Mouse (Mus musculus): Measurements from ENCODE around the gene Foxf1. TPM values are rescaled to one million over a fixed set of nuclear protein-coding genes. Genes with fewer than 3 reads are reported as not detected.
A peak's percentile ranks its signal among the peaks of the same experiment; 100 is the strongest.

The Foxf1 gene
- polyA plus RNA-seq, 1 experiment from 2014 or later = 0.91 TPM

DNA sequence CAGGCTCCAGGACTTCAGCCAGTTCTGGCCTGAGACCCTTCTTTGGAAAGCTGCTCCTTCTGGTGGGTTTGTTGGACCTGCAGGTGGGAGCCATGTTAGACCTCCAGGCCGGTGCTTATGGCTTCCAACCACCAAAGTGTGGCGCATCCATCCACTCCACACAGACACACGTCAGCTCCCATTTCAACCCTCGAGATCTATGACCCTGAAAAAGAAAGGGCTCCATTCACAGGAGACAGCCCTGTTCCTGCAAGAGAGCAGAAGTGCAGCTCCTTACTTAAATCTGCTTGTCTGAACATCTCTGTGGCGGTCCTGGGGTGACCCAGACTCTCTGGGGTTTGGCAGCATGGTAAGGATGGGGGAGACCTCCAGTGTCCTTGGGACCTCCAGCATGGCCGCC, 9.3 kb downstream of the Foxf1 start:
- Histone ChIP-seq H3K4me1 (replicated peaks; ENCODE audit: control insufficient read depth, insufficient read depth, low read length) (no peaks in the 10 kb centered on the region), H3K27ac (ENCODE audit: low read depth, low read length) (no peak overlapping the region), H3K4me3 (ENCODE audit: low read depth, low read length) (no peak overlapping the region), H3K4me2 (ENCODE audit: low read depth, low read length, severe bottlenecking) (no peak overlapping the region), H3K9me3 (ENCODE audit: control insufficient read depth, low read length) (no peaks in the 10 kb centered on the region), H3K36me3 (ENCODE audit: control insufficient read depth, insufficient read depth, low read length) (no peaks in the 10 kb centered on the region; the same call in 1 of the 2 replicates), H3K9ac (ENCODE audit: low read length) (no peak overlapping the region), H3K27me3 (ENCODE audit: control insufficient read depth, insufficient read depth, low read length) (peaks cover 41% of the 10 kb centered on the region)
- DNase-seq (ENCODE audit: low spot score) (no peak), ATAC-seq (replicated peaks; ENCODE audit: low FRiP score) (no peak)
- WGBS = 63% methylated on average over 6 of the region's 6 CpGs

DNA sequence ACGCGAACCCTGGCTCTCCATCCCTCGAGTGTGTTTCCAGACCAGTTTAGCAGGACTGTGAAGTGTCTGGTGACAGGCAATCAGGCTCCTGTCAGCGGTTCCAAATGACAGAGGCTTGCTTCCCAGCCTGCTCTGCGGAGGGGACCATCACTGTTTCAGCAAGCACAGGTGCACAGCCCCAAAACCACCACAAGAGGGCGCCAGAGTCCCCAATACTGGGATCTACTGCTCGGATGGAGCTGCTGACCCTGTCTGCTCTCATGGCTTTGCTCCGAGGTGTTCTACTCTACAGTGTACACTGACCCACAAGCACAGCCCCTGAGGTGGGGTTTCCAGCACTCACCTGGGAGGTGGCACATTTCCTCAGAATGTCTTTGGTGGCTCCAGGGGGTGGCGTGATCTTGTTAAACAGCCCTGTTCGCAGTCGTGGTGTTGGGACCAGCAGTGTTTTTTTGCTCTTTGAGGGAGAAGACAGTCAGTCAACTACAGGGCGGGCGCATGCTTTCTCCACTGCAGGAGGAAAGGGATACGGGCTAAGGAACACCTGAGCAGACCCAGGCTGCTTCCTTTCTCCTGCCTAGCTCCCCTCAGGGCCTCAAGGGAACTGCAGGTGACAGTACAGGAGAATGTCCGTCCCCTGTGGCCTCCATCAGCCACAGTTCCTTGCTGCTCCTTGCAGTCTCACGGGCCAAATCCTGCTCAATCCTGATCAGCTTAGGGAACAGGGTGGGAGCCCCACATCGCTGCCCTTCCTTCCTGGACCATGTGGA, 20.0 kb downstream of the Foxf1 start:
- peak; percentile 29; the same call in 1 of the 2 replicates for ATAC-seq (replicated peaks; ENCODE audit: low FRiP score)
- peak; percentile 92 for DNase-seq (ENCODE audit: low spot score)
- Histone ChIP-seq H3K36me3 (ENCODE audit: control insufficient read depth, insufficient read depth, low read length) (peaks cover 5% of the 10 kb centered on the region; the same call in 1 of the 2 replicates), H3K9me3 (ENCODE audit: control insufficient read depth, low read length) (no peaks in the 10 kb centered on the region), H3K4me1 (replicated peaks; ENCODE audit: control insufficient read depth, insufficient read depth, low read length) (peaks cover 5% of the 10 kb centered on the region; the same call in 1 of the 2 replicates), H3K4me2 (ENCODE audit: low read depth, low read length, severe bottlenecking) (no peak overlapping the region), H3K9ac (ENCODE audit: low read length) (no peak overlapping the region), H3K27me3 (ENCODE audit: control insufficient read depth, insufficient read depth, low read length) (no peaks in the 10 kb centered on the region), H3K4me3 (ENCODE audit: low read depth, low read length) (no peak overlapping the region), H3K27ac (ENCODE audit: low read depth, low read length) (no peak overlapping the region)
- WGBS = 50% methylated on average over 17 of the region's 17 CpGs

- Histone ChIP-seq H3K36me3 (ENCODE audit: control insufficient read depth, insufficient read depth, low read length) (peaks cover 3% of the 10 kb centered on the region; the same call in 1 of the 2 replicates), H3K9me3 (ENCODE audit: control insufficient read depth, low read length) (no peaks in the 10 kb centered on the region)
- WGBS = 1% methylated on average over 75 of the region's 75 CpGs
Measured at GRCm38 (mm10) chr8:121107668-121108656, 23.8 kb downstream of the Foxf1 start, which contains the start of gene Mthfsd. Mthfsd (minus strand) TSS chr8:121108392.

DNA sequence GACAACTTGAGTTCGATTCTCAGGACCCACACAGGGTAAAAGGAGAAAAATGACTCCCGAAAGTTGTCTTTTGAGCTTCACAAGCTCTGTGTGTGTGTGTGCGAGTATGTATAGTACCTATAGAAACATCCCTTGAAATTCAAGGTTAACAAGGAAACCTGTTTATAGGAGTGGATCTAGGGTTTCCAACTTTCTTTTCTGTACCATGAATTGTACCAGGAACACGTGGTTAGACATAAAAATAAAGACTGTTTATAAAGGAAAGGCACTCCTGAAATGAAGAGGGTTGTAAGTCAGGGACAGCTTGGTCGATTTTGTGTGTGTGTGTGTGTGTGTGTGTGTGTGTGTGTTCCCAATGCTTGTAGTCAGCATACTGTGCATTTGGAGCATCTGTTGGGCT, 24.5 kb downstream of the Foxf1 start:
- H3K36me3 ChIP-seq (ENCODE audit: control insufficient read depth, insufficient read depth, low read length) = peaks cover 3% of the 10 kb centered on the region; the same call in 1 of the 2 replicates
- peak overlapping the region; percentile 72 for H3K4me3 ChIP-seq (ENCODE audit: low read depth, low read length)
- H3K4me2 ChIP-seq (ENCODE audit: low read depth, low read length, severe bottlenecking) = peak overlapping the region; percentile 84
- peaks cover 5% of the 10 kb centered on the region; the same call in 1 of the 2 replicates for H3K4me1 ChIP-seq (replicated peaks; ENCODE audit: control insufficient read depth, insufficient read depth, low read length)
- H3K27ac ChIP-seq (ENCODE audit: low read depth, low read length) = no peak overlapping the region
- H3K9me3 ChIP-seq (ENCODE audit: control insufficient read depth, low read length) = no peaks in the 10 kb centered on the region
- 8% methylated on average over 5 of the region's 5 CpGs for WGBS
- H3K27me3 ChIP-seq (ENCODE audit: control insufficient read depth, insufficient read depth, low read length) = peaks cover 3% of the 10 kb centered on the region
- DNase-seq (ENCODE audit: low spot score) (no peak), ATAC-seq (replicated peaks; ENCODE audit: low FRiP score) (no peak)
- H3K9ac ChIP-seq (ENCODE audit: low read length) = peak overlapping the region; percentile 58

More at GRCm38 (mm10) chr8:121107668-121108656, 23.8 kb downstream of the Foxf1 start, which contains the start of gene Mthfsd:
- peak within 1 kb of the TSS; percentile 86 for H3K9ac ChIP-seq (ENCODE audit: low read length)
- H3K27me3 ChIP-seq (ENCODE audit: control insufficient read depth, insufficient read depth, low read length) = no peaks in the 10 kb centered on the region
- DNase-seq (ENCODE audit: low spot score) = peak; percentile 99
- peak within 1 kb of the TSS; percentile 84 for H3K4me2 ChIP-seq (ENCODE audit: low read depth, low read length, severe bottlenecking)
- peak; percentile 91 for ATAC-seq (replicated peaks; ENCODE audit: low FRiP score)
- H3K4me3 ChIP-seq (ENCODE audit: low read depth, low read length) = peak within 1 kb of the TSS; percentile 72
- no peak within 1 kb of the TSS for H3K27ac ChIP-seq (ENCODE audit: low read depth, low read length)
- peaks cover 5% of the 10 kb centered on the region; the same call in 1 of the 2 replicates for H3K4me1 ChIP-seq (replicated peaks; ENCODE audit: control insufficient read depth, insufficient read depth, low read length)

GRCm38 (mm10) chr8:121111145-121111907, 27.1 kb downstream of the Foxf1 start:
- H3K27me3 ChIP-seq (ENCODE audit: control insufficient read depth, insufficient read depth, low read length) = peaks cover 29% of the 10 kb centered on the region
- no peak overlapping the region for H3K27ac ChIP-seq (ENCODE audit: low read depth, low read length)
- H3K9me3 ChIP-seq (ENCODE audit: control insufficient read depth, low read length) = no peaks in the 10 kb centered on the region
- WGBS = 48% methylated on average over 7 of the region's 7 CpGs
- H3K4me1 ChIP-seq (replicated peaks; ENCODE audit: control insufficient read depth, insufficient read depth, low read length) = peaks cover 8% of the 10 kb centered on the region; the same call in 1 of the 2 replicates
- no peak for ATAC-seq (replicated peaks; ENCODE audit: low FRiP score)
- no peak overlapping the region for H3K9ac ChIP-seq (ENCODE audit: low read length)
- no peak overlapping the region for H3K4me2 ChIP-seq (ENCODE audit: low read depth, low read length, severe bottlenecking)
- no peak overlapping the region for H3K4me3 ChIP-seq (ENCODE audit: low read depth, low read length)
- H3K36me3 ChIP-seq (ENCODE audit: control insufficient read depth, insufficient read depth, low read length) = no peaks in the 10 kb centered on the region
- no peak for DNase-seq (ENCODE audit: low spot score)

DNA sequence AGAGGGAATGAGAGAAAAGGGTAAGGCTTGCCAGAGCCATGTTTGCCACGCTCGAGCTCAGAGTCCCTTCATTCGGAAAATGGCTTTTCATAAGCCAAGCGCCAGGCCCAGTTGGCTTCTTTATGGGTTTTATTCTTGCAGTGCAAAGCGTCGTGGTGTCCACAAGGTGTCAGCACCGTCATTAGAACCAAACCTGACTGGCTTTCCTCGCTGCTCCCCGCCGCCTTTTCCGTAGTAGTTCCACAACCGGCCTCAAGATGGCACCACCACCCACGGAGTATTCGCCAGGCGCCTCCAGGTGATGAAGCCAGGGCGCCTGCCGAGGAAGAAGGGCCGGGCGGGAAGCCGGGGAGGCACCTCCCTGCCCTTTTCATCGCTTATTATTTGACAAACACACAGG, 29.1 kb downstream of the Foxf1 start:
- H3K27me3 ChIP-seq (ENCODE audit: control insufficient read depth, insufficient read depth, low read length) = peaks cover 48% of the 10 kb centered on the region
- H3K4me2 ChIP-seq (ENCODE audit: low read depth, low read length, severe bottlenecking) = no peak overlapping the region
- peak; percentile 35; the same call in 1 of the 2 replicates for ATAC-seq (replicated peaks; ENCODE audit: low FRiP score)
- peaks cover 11% of the 10 kb centered on the region; the same call in 1 of the 2 replicates for H3K4me1 ChIP-seq (replicated peaks; ENCODE audit: control insufficient read depth, insufficient read depth, low read length)
- no peak overlapping the region for H3K4me3 ChIP-seq (ENCODE audit: low read depth, low read length)
- H3K9me3 ChIP-seq (ENCODE audit: control insufficient read depth, low read length) = no peaks in the 10 kb centered on the region
- H3K36me3 ChIP-seq (ENCODE audit: control insufficient read depth, insufficient read depth, low read length) = no peaks in the 10 kb centered on the region
- no peak overlapping the region for H3K9ac ChIP-seq (ENCODE audit: low read length)
- H3K27ac ChIP-seq (ENCODE audit: low read depth, low read length) = no peak overlapping the region
- under 1% methylated on average over 21 of the region's 21 CpGs for whole genome bisulfite sequencing
- DNase-seq (ENCODE audit: low spot score) = peak; percentile 98

- no peak overlapping the region for H3K4me3 ChIP-seq (ENCODE audit: low read depth, low read length)
- H3K4me1 ChIP-seq (replicated peaks; ENCODE audit: control insufficient read depth, insufficient read depth, low read length) = peaks cover 11% of the 10 kb centered on the region; the same call in 1 of the 2 replicates
- 0 out of 2 replicates have a peak overlapping the region, but pooled peaks have one; percentile 15 for H3K4me2 ChIP-seq (ENCODE audit: low read depth, low read length, severe bottlenecking)
- no peak for DNase-seq (ENCODE audit: low spot score)
- no peak for ATAC-seq (replicated peaks; ENCODE audit: low FRiP score)
- no peak overlapping the region for H3K27ac ChIP-seq (ENCODE audit: low read depth, low read length)
- H3K9ac ChIP-seq (ENCODE audit: low read length) = no peak overlapping the region
- under 1% methylated on average over 25 of the region's 25 CpGs for WGBS
- no peaks in the 10 kb centered on the region for H3K36me3 ChIP-seq (ENCODE audit: control insufficient read depth, insufficient read depth, low read length)
- no peaks in the 10 kb centered on the region for H3K9me3 ChIP-seq (ENCODE audit: control insufficient read depth, low read length)
- peaks cover 65% of the 10 kb centered on the region for H3K27me3 ChIP-seq (ENCODE audit: control insufficient read depth, insufficient read depth, low read length)
Measured at GRCm38 (mm10) chr8:121115136-121115535, 30.9 kb downstream of the Foxf1 start.
